Mouse (Mus musculus) E14TG2a.4 (cell line): ENCODE measurements at regions not wholly inside any gene's neighbourhood (a gene's known extent, or its start where the extent isn't known, plus 50 kb on each side); places are given as distances from the start of the nearest gene placed in this dataset.

Experiments used
- CTCF ChIP-seq: conservative IDR thresholded peaks from 2 replicates; pipeline ENCODE4 v1.5.1; 2014; ENCODE audit warnings: low read length
- NANOG ChIP-seq: IDR thresholded peaks from 2 replicates; pipeline ENCODE4 v1.6.1; 2014; ENCODE audit warnings: borderline replicate concordance, low read length, mixed read lengths
- POU5F1 ChIP-seq: IDR thresholded peaks from 2 replicates; pipeline ENCODE4 v1.6.1; 2014; ENCODE audit warnings: low read length, borderline replicate concordance

- TF ChIP-seq CTCF = no peak
- TF ChIP-seq NANOG = no peak
- TF ChIP-seq POU5F1 = no peak
Observed at GRCm38 (mm10) chr2:80966766-80967165, 349.7 kb downstream of the Nup35 start.
